Mouse (Mus musculus) spleen, adult 2 months (tissue): ENCODE data around the gene Cphx2.
"Not testable (repeated sequence)": the region's sequence is repeated elsewhere in the genome, so short reads cannot be mapped to it uniquely, and the experiment has no call there.

Experiments
- CTCF ChIP-seq: fragments of 200-500 bp; IDR thresholded peaks from 2 replicates; pipeline ENCODE4 v1.5.1; 2011; ENCODE audit warnings: mild to moderate bottlenecking, inconsistent platforms; ENCODE audit not compliant: insufficient read depth, insufficient read length, insufficient replicate concordance; ENCODE audit errors: extremely low read depth
- POLR2A ChIP-seq: fragments of 200-500 bp; IDR thresholded peaks from 2 replicates; pipeline ENCODE4 v1.6.1; 2011; ENCODE audit warnings: low read depth, low read length, inconsistent platforms

GRCm38 (mm10) chr14:26097622-26098021 is 16.3 kb downstream of the Cphx2 start:
- not testable (repeated sequence) for TF ChIP-seq POLR2A, CTCF
